Comparison of ENCODE assay signal across 19 mouse cellular contexts in genomic region chr12:116637498-116637897, GRCm38 (mm10).
"Had no signal": no experiment of that assay in that cellular context is flagged by ENCODE, and none has a peak within 500 bp of the region (broad histone marks: within the 10 kb centered on the region; RNA-seq: fewer than 3 reads in every experiment).

No protein-coding gene starts in this region.

- H3K9ac ChIP-seq: lung, embryonic 14.5 days; midbrain, embryonic 12.5 days; neural tube, embryonic 13.5 days; neural tube, embryonic 15.5 days had no signal

- DNase-seq: lung, adult 18-20 months; lung, embryonic 14.5 days; lung, postnatal 10 days; lung, postnatal 4 days; midbrain, embryonic 14.5 days; retina, postnatal 1 day; right cerebral cortex, adult 18-20 months; right cerebral cortex, postnatal 25 days; right cerebral cortex, postnatal 4 days; spleen, adult 18-20 months; thymus, adult 2 months; thymus, postnatal 25 days; thymus, postnatal 4 days had no signal

- H3K27me3 ChIP-seq: midbrain, embryonic 12.5 days; neural tube, embryonic 15.5 days had no signal

- H3K9me3 ChIP-seq: midbrain, embryonic 10.5 days; midbrain, embryonic 12.5 days; neural tube, embryonic 13.5 days; neural tube, embryonic 15.5 days had no signal

- H3K36me3 ChIP-seq: midbrain, embryonic 10.5 days; midbrain, embryonic 12.5 days; neural tube, embryonic 13.5 days; neural tube, embryonic 15.5 days had no signal

- H3K4me3 ChIP-seq: midbrain, embryonic 10.5 days; midbrain, embryonic 12.5 days; myocyte; neural tube, embryonic 13.5 days; neural tube, embryonic 15.5 days had no signal

- H3K27ac ChIP-seq: midbrain, embryonic 10.5 days; midbrain, embryonic 12.5 days; neural tube, embryonic 13.5 days; neural tube, embryonic 15.5 days had no signal

- ATAC-seq: midbrain, embryonic 16.5 days had no signal

- H3K4me2 ChIP-seq: lung, embryonic 14.5 days; midbrain, embryonic 12.5 days; neural tube, embryonic 13.5 days; neural tube, embryonic 15.5 days had no signal
